Mouse (Mus musculus) CD4-positive, CD25-positive, alpha-beta regulatory T cell, adult 4 months (primary cell): ENCODE results near the gene Fkbp4. TPM values are rescaled to one million over a fixed set of nuclear protein-coding genes. Genes with fewer than 3 reads are reported as not detected.

ENCODE experiments used
- ATAC-seq: one replicate; pipeline ENCODE4 v1.8.0; 2017
- polyA plus RNA-seq, 2 experiments: library from polyadenylated mRNA; unstranded; fragments of 100-300 nt; shearing (Covaris generic); gene quantifications; one replicate each; pipeline ENCODE4 v1.2.1; 2017

Gene Fkbp4
- 10 to 100 TPM; 70.3 to 74.6 TPM for polyA plus RNA-seq

DNA sequence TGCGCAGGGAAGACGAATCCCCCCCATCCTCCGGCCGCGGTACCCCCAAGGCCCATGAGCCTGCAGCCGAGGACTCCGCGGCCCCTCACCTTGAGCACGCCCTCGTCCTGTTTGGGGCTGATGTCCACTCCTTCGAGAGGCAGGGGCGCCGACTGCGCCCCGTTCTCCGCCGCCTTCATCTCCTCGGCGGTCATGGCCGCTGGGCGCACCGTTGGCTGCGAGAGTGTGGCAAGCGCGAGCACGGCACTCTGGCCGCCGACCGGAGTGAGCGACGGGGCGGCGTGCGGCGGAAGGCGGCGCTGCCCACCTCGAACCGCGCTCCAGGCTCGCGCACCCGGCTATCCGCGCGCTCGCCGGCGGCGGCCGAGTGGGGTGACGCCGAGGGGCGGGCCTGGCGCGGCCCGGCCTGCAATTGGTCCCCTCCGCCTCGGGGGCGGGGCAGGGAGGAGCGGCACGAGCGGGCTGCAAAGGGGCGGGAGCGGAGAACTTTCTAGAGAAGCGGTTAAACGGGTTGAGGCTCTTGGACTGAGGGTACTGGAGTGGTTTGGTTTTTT, at the start of gene Fkbp4:
Gene Fkbp4 (minus strand): TSS at position 361 of the 554 bp plus-strand sequence.
- ATAC-seq = peak; percentile 95

DNA sequence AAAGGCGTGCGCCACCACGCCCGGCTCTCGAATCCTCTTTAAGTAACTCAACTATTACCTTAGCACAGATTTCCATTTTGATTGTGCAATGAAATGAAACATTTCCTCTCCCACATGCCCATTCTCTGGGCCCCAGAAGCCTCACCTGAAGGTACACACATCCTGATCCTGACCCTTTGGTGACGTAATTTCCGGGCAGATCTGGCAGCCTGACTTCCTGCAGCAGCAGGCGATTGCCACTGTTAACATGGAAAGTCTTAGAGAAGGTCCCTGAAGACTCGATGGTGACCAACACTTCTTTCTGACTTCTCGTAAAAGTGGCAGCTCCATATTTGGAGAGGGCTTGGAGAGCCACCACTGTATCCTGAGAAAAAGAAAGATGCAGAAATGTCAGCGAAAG, 49.3 kb upstream of the Fkbp4 start:
- ATAC-seq = no peak

DNA sequence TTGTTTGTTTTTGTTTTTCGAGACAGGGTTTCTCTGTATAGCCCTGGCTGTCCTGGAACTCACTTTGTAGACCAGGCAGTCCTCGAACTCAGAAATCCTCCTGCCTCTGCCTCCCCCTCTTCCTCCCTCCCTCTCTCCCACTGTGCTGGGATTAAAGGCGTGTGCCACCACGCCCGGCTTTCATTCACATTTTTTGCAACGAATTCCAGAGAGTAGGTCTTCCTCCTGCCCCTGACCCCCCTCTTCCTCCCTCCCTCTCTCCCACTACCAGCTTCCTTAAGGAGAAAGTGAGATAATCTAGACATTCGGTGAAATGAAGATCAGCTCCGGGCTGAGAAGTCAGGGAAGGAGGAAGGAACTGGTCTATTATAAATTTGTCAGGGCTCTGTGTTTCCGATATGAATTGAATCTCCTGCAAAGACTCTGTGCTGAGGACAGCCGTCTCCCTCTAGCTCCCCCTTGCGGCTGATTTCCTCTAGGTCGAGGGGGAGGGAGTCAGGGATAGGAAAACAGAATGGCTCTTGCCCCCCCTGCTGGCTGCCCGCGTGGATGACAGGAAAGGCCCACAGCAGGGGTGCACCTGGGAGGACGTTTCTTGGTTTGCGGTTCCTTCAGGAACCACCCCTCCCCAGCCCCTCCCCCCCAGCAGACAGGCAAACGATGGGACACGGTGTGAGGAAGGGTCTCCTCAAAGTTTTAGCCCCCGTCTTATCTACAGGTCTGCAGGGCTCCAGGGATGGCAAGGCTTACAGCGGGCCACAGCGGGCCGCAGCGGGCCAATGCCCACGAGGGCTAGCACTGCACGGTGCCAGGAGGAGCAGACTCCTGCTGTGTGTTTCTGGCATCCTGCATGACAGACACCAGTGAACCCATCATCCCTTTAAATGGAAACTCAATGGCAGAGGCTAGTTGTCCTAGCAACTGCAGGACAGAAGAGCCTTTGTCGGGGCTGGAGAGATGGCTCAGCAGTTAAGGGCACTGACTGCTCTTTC, 41.3 kb upstream of the Fkbp4 start:
- ATAC-seq = peak; percentile 100

DNA sequence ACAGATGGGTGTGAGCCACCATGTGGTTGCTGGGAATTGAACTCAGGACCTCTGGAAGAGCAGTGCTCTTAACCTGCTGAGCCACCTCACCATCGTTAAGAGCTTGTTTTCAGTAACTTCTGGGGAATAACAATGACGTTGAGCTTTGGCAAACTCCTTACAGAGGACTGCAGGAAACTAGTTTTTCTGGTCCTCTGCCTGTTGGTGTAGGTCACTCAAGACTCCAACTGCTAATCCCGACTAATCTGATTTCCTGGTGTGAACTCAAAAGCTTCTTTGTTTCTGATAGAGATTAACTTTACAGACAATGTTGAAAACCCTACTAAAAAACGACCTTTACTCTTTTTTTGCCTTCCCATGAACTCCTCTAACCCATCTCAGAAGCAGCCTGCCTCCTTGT, 39.0 kb upstream of the Fkbp4 start:
- ATAC-seq = no peak

DNA sequence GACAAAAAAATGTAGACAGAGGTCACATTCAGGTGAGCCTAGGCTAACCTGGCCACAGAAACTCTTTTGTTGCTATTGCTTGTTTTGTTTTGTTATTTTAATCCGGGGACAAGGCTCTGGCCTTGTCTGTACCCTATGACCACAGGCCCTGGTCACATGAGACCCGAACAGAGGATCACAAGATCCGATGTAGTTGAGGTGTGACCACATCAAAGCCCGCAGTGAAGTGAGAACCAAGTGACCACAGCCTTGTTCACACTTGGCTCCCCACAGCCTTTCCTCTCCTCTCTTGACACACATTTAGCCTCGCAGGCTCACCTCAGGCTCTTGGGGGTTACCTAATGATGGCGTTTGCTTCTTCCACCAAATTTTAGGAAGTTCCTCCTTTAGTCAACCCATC, 35.6 kb upstream of the Fkbp4 start:
- ATAC-seq = no peak

DNA sequence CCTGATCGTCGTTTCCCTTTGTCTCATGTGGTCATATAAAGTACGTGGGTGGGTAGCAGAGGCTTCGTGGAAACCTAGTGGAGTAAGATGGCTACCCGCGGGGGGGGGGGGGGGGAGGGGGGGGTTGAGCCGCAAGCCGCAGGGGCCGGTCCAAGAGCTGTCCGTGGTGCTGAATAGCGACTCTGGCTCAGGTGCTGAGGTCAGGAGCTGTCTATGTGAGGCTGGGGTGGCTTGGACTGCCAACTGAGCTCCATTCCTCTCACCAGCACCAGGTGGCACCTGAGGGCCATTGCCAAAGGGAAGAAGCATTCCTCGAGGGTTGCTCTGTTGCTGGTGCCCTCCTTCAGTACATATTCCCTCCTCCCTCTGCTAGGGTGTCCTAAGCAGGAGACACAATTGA, 31.0 kb upstream of the Fkbp4 start:
- ATAC-seq = no peak

DNA sequence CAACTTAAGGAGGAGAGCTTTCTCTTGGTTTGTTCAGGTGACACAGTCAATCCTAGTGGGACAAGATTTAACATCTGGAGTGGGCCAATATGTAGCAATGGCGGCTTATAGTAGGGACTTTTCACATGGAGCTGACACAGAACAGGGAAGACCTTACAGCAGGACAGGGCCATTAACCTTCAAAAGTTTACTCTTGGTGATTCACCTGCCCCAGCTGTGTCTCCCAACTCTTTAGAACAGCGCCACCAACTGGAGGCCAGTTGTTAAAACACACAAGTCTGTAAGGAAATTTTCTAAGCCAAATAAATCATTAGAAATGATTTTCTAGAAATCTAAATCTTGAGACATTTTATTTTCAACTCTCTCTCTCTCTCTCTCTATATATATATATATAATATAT, 28.8 kb upstream of the Fkbp4 start:
- no peak for ATAC-seq

DNA sequence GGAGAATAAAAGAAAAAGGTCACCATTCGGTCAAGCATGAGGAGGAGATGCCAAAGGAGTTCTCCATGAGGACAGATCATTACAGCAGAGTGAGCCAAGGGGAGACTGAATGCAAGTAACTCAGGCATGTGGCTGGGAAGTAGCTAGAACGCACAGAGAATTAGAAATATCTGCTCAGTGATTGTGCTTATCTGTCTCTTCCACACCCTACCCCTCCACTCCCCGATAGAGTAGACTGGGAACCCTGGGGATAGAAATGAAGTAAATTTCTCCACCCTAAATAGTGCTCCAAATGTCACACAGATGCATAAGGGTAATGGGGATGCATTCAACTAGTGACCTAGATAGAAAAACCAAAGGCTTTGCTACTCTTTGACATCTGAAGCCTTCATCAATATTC, 28.1 kb upstream of the Fkbp4 start:
- ATAC-seq = no peak

DNA sequence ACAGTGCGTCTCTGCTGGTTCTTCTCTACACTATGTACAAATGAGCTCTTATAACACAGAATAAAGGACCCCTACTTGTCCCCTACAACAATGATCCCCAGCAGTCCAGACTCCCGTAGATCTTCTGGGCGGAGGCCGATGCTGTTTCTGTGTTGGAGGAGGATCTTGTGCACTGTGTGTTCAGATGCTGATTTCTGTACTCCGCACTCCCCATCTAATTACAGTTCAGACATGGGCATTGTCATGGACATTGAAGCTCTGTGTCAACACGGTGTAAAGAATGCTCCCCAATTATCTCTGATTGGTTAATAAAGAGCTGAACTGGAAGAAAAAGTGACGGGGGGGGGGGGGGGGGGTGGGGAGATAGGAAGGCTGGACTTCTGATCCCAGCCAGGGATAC, 27.6 kb upstream of the Fkbp4 start:
- no peak for ATAC-seq

DNA sequence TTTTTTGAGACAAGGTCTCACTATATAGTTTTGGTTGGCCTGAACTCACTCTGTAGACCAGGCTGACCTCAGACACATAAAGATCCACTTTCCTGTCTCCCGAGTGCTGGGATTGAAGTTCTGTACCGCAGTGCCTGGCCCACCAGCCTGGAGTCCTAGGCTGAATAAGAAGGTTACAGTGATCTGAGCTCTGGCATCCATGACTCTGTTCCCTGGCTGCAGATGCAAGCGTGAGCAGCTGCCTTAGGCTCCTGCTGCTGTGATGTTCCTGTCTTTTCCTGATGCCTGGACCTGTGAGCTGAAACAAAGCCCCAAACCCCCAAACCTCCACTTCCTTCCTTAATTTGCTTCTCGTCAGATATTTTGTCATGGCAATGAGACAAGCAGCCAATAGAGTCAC, 26.5 kb upstream of the Fkbp4 start:
- ATAC-seq = no peak

DNA sequence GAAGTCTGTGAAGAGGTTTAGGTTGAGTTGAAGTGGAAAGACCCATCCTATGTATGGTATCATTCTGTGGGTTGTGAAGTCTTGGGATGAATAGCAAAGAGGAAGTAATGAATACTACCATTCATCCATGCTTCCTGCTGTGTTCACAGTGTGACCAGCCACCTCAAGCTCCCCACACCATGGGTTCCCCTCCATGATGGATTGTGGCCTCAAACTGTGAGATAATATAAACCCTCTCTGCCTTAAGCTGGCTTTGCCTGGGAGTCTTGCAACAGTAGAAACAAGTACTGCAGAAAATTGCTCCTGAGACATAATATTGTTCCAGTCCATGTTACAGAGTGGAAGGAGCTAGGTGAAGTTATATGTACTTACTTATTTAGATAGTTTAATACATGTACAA, 23.1 kb upstream of the Fkbp4 start:
- ATAC-seq = no peak

DNA sequence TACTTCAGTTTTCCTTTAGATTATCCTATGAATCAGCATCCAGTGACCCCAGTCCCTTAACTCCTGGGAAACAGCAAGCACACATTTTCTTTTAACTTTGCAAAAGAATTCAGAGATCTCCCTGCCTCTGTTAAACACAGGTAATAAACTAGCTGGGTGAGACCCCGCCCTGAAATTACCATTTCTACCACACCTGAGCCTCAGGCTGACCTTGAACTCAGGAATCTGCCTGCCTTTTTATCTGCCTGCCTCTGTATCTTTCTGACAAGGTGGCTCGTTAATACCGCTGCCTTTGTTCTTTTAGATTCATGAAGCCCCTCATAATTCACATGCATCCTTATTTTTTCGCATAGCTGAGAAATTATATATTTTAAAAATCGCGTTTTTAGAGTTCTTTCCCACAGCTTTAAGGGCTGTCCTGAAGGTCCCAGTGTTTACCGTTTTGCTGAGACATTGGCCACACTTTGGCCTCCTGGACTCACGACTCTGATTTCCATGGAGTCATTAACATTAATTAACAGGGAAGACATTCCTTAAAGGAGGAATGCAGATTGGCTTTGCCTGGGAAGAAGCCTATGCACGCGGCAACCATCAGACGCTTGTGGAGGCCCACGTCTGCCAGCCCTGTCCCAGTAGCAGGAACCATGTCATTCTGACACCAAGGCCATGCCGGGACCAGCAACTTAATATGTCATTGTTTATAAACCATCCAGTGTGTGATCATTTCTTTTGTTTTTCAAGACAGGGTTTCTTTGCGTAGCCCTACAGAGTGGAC, 22.4 kb upstream of the Fkbp4 start:
- no peak for ATAC-seq

DNA sequence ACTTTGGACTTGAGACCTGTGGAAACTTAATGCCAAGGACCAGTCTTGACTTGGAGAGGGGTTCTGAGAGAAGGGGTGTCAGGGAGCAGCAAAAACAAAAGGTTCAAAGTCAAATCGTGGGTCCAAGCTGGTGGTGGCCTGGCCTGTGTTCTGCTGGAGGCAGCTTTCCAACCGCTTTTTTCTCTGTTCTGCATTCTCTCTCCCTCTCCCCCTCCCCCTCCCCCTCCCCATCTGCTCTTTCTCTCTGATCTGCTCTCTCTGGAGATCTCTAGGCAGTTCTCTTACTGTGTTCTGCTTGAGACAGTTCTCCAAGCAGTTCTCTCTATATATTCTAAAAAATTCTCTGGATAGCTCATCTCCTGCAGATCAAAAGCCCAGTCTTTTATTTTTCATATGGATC, 21.8 kb upstream of the Fkbp4 start:
- ATAC-seq = no peak

DNA sequence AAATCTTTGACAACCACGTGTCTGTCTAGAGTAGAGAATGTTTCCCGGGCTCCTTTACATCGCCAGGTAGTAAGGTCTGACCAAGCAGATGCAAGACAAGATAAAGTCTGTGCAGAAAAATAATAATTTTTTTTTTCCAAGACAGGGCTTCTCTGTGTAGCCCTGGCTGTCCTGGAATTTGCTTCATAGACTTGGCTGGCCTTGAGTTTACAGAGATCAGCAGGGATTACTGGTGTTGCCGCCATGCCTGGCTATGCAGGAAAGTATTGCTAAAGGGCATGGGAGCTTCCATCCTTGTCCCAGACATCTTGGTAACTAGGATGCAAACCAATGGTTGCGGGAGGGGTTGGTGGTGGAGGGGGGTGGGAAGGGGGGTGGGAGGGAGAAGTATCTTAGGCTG, 18.7 kb upstream of the Fkbp4 start:
- ATAC-seq = no peak

DNA sequence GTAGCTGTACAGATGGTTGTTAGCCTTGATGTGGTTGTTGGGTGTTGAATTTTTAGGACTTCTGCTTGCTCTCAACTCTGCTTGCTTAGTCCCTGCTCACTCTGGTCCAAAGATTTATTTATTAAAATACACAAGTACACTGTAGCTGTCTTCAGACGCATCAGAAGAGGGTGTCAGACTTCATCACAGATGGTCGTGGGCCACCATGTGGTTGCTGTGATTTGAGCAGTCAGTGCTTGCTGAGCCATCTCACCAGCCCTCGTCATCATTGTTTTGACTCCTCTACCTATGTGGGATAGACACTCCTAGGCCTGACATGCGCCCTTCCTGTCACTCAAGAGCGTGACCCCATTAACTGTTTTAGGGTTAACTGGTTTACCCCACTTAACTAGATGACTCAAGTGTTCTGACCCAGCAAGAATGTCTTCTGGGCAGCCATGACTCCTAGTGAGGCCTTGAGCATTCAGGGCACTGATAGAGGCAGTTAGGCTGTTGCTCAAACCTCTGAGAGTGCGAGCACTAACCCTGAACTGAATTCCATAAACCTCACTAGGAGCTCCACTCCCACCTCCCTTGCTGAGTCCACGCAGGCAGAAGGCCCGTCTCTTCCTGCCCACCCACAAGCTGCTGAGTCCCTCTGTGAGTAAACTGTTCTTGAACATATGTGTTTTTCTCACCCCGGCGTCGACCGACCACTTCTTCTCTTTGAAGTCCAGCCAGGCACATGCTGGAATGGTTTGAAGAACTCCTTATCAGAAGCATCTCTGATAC, 17.5 kb upstream of the Fkbp4 start:
- no peak for ATAC-seq

DNA sequence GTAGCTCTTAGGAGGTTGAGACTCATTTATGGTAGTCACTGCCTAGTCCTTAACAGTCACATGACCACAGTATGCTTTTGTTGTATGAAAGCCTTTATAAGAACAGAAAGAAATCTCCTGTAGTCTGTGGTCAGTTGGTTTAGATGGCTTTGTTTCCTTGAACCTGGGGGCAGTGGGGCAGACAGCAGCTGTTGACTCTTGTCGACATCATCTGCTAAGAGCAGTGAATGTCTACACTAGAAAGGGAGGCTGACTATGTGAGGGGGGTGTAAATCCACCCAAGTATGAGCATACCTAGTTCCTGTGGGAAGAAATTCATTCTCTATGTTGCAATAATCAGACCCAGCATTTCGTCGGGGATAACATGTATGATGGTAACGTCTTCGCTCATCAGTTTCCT, 8.6 kb upstream of the Fkbp4 start:
- ATAC-seq = no peak

DNA sequence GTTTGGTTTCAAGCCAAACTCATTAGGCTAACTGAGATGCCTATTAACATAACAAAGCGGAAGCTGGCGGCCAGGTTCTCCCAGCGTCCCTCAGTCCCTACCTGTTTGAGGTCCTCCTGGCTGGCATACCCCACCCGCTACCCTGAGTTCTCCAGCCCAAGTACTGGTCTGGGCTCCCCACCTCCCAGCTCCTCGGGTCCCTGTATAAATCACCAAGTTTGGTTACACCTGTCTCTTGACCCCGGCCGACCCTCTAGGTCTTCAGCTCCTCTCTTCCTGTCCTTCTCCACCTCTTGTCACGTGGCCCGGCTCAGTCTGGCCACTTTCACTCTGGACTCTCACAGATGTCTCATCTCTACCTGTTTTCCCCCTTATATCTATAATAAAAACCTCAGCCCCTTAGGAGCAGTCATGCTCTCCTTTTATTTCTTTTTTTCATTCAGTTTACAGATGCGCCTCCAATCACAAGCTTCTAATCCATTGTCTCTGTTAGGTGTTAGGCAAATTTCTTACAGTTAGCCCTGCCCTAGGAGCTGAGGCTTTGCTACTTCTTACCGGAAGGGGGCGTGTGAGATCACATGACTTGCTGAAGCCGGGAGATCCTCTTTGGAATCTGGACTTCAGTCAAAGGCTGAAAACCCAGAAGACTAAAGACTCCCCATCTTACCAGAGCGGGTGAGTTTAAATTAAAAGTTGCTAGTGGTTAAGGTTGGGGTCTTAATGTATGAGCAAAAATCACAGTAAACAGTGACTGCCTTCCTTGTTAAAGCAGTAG, 7.5 kb upstream of the Fkbp4 start:
- ATAC-seq = peak; percentile 66

DNA sequence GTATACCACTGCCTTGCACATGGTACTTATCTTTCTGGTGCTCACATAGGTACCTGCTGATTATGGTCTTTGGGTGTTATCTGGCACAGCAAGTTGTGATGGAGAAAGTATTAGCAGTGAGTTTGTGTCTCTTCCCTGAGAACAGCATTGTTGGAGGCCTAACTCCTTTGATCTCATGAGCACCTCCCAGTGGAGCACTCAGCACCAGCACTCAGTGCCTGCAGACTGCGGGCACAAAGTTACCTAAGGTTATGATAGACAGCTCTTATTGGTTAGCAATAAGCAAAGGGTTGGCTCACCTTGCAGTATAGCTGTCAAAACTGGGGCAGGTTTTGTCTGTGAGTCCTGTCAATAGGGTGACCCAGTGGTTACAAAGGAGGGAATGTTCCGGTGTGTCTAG, 1.8 kb upstream of the Fkbp4 start:
- ATAC-seq = no peak

DNA sequence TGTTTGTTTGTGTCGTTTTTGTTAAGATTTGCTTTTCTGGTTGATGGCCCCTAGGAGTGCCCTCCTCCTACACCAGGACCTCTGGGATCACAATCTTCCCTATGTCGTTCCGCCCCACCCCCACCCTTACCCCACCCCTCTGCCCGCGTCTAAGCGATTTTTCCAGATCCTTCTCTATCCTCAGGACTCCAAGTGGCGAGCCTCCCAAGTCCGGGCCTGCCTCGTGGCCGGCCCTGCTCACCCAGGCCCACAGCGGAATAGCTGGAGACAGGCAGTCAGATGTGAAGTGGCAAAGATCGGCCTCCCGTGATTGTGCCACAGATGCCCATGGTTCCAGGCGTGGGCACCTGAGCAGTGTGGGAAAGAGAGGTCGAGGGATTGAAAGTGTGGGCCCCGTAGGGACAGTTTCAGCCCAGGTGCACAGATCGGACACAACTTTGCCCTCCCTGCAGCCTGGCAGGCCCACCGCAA, 429 bp upstream of the Fkbp4 start:
- no peak for ATAC-seq

DNA sequence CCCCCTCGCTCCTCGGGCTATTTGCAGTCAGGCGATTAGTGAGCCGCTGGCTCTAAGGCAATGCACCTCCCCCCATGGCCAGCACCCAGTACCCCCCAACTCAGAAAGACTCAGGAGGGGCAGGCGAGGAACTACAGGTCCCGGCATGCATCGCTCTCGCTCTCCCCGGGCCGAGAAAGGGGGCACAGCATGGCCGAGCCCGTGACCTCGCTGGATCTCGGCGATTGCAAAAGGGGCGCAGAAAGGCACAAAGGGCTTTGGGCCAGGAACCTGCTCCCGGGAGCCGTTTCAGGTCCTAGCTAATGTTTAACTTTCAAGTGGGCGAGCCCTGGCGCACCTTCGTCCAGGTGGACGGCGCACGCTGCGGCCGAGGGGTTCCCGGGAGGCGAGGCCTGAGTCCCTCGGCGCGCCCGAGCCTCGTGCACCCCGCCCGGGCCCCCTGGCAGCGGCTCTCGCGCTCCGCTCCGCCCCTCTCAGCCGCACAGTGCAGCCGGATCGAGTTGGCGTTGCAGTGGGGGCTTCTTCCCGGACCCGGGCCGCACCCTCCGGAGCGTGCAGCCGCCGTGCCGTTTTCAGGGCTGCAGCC, 653 bp downstream of the Fkbp4 start:
- peak; percentile 40 for ATAC-seq

DNA sequence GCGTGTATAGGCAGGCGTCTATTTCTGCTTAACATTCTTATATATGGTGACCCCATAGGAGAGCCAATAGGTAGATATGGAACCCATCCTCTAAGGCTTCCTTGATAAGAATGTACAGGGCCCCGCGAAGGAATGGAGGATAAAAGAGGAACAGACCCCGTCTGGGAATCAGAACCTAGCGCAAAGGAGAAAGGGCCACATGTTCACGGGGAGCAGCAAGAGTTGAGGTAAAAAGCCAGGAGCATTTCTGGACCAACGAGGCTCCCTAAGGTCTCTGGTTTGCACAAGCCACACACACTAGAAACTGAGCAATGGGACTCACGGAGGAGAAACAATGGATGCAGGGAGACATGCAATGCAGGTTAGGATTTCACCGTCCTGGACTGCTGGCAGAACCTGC, 1.2 kb downstream of the Fkbp4 start:
- no peak for ATAC-seq
